Mouse (Mus musculus) neural tube, embryonic 11.5 days (tissue): ENCODE measurements at regions not wholly inside any gene's neighbourhood (a gene's known extent, or its start where the extent isn't known, plus 50 kb on each side); places are given as distances from the start of the nearest gene placed in this dataset.

Source experiments
- ATAC-seq: fragments of 200-750 bp; cut with Nextera tagmentation; 2 replicates; pipeline ENCODE4 v1.8.0; 2017; ENCODE audit warnings: moderate number of reproducible peaks, mild to moderate bottlenecking, moderate TSS enrichment, moderate library complexity; ENCODE audit not compliant: insufficient read depth, low FRiP score, low TSS enrichment
- DNase-seq: peaks from one replicate; pipeline ENCODE4 v3.0.0-alpha.2; 2015; ENCODE audit warnings: low spot score
- H3K27ac ChIP-seq: fragments of 300-500 bp; sonication (generic); 2 replicates; pipeline ENCODE4 v1.5.1; 2014; ENCODE audit warnings: low read depth, mild to moderate bottlenecking, low read length
- H3K27me3 ChIP-seq: fragments of 300-500 bp; sonication (generic); 2 replicates; pipeline ENCODE4 v1.6.1; 2014; ENCODE audit warnings: mild to moderate bottlenecking, low read length, mixed read lengths; ENCODE audit not compliant: control insufficient read depth, insufficient read depth
- H3K36me3 ChIP-seq: fragments of 300-500 bp; sonication (generic); 2 replicates; pipeline ENCODE4 v1.6.1; 2014; ENCODE audit warnings: mild to moderate bottlenecking, low read length, moderate library complexity, mixed read lengths; ENCODE audit not compliant: control insufficient read depth, insufficient read depth
- H3K4me1 ChIP-seq: fragments of 300-500 bp; sonication (generic); 2 replicates; pipeline ENCODE4 v1.6.1; 2014; ENCODE audit warnings: low read length, mixed read lengths; ENCODE audit not compliant: control insufficient read depth, insufficient read depth
- H3K4me2 ChIP-seq: fragments of 300-500 bp; sonication (generic); 2 replicates; pipeline ENCODE4 v1.6.1; 2014; ENCODE audit warnings: low read depth, mild to moderate bottlenecking, moderate library complexity
- H3K4me3 ChIP-seq: fragments of 300-500 bp; sonication (generic); 2 replicates; pipeline ENCODE4 v1.5.1; 2014; ENCODE audit warnings: low read depth, low read length
- H3K9ac ChIP-seq: fragments of 300-500 bp; sonication (generic); 2 replicates; pipeline ENCODE4 v1.6.1; 2014; ENCODE audit warnings: mild to moderate bottlenecking, low read length
- H3K9me3 ChIP-seq: fragments of 300-500 bp; sonication (generic); 2 replicates; pipeline ENCODE4 v1.6.1; 2016; ENCODE audit warnings: low read length; ENCODE audit not compliant: control insufficient read depth
- WGBS: fragments of 180-500 bp; shearing (Covaris S2); extraction: QIAGEN DNeasy Blood & Tissue Kit; methylation state at CpG from one replicate; pipeline ENCODE4 v1.1.7; 2014; 5-methylcytosine and 5-hydroxymethylcytosine counted together

DNA sequence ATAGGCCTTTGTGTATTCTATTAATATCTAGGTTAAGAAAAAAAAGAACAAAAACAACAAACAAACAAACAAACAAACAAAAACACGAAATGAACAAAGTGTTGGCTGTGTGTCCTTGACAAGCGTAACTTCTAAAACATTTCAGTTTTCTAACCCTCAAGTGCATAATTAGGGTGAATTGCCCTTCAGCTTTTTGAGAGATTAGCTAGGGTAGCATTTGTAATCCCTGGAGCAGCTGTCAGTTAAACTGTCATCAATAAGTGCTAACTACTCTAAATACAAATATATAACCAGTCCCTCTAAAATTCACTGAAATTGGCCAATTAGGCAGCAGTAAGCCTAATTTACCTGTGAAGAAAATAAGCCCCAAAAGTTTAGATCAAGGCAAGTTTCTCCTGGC is 467.6 kb downstream of the Gabrg2 start:
- Histone ChIP-seq H3K27me3 (no peaks in the 10 kb centered on the region), H3K9ac (no peak overlapping the region), H3K4me1 (no peaks in the 10 kb centered on the region), H3K4me2 (no peak overlapping the region), H3K27ac (no peak overlapping the region), H3K9me3 (no peaks in the 10 kb centered on the region), H3K4me3 (no peak overlapping the region), H3K36me3 (no peaks in the 10 kb centered on the region)
- WGBS = 82% methylated on average over 2 of the region's 2 CpGs
- no peak for ATAC-seq
- no peak for DNase-seq

DNA sequence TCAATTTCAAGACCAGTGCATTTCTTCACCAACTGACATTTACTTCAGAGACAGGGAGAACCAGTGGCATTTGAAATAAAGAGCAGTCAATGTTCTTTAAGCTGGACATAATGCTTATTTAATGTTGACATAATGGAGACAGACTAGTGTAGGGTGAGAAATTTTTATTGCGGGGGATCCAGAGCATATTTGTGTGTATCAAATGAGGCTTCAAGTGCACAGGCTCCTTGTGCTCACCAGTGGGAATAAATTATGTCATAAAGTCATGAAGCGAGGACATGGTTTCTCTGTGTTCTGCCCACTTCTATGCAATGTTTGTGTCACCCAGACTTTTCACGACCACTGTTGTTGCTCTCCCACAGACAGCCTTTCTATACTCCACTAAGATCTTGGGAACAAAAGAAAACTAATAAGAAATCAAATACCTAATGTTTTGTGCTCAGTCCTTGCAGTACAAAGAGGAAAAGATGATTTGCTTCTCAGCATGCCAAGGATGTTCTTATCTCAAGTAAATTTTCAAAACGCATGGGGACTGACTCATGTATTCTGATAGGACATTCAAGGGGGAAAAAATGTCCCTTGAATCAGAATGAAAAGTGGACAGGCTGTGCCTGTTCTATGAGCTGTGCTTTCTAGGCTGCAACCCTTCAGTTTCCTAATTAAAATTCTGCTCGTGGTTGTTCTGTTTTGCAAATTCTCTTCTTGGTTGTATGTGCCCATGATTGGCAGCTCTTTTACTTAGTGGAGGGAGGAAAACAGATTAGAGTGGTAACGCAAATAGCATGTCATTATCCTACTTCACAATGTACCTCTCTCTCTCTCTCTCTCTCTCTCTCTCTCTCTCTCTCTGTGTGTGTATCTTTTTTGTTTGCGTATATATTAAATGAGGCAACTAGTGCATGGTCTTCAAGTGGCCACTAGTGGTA is 468.4 kb downstream of the Gabrg2 start:
- ATAC-seq (peak; percentile 39; the same call in 1 of the 2 replicates), DNase-seq (no peak)
- Histone ChIP-seq H3K9ac (no peak overlapping the region), H3K4me1 (no peaks in the 10 kb centered on the region), H3K9me3 (no peaks in the 10 kb centered on the region), H3K27me3 (no peaks in the 10 kb centered on the region), H3K4me3 (no peak overlapping the region), H3K4me2 (no peak overlapping the region), H3K27ac (no peak overlapping the region), H3K36me3 (no peaks in the 10 kb centered on the region)
- WGBS = 75% methylated on average over 7 of the region's 7 CpGs

DNA sequence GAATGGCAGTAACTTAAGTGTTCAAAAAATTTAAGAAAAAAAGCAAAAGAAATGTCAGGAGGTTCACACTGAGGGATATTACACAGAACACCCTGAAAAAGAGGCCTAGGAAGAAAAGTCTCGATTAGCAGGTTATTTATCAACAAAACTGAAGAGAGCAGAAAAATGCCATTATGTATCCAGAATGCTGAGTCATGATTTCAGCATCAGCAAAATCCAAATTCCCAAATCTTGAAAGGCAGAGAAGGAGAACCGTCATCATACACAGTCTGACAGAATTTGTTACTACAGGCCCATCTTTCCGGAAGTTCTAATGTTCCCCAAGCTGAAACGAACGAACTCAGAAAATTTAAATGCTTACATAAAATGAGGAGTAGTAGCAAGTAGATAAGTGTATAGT is 475.7 kb downstream of the Gabrg2 start:
- 93% methylated on average over 5 of the region's 5 CpGs for WGBS
- H3K4me2 ChIP-seq = no peak overlapping the region
- no peak overlapping the region for H3K27ac ChIP-seq
- ATAC-seq (no peak), DNase-seq (no peak)
- no peaks in the 10 kb centered on the region for H3K27me3 ChIP-seq
- H3K36me3 ChIP-seq = no peaks in the 10 kb centered on the region
- no peaks in the 10 kb centered on the region for H3K4me1 ChIP-seq
- no peak overlapping the region for H3K9ac ChIP-seq
- H3K4me3 ChIP-seq = no peak overlapping the region
- H3K9me3 ChIP-seq = no peaks in the 10 kb centered on the region

DNA sequence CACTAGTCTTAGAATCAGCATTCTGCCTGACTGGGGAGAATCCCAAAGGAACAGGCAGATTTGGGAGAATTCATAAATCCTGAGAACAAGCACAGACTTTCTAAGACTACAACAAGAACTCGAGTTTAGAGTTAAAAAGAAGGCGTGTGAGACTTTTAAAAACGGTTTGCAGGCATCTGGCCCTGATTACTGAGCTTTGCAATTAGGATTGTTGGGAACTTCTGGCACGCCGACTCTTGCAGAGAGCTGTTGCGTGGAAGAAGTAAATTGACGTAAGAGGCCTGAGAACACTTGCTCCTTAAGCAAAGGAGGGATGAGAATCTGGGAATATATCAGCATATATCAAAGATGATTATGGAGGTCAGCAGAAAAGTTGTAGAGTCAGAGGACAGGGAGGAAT is 507.4 kb downstream of the Gabrg2 start:
- H3K4me3 ChIP-seq = no peak overlapping the region
- H3K9ac ChIP-seq = no peak overlapping the region
- H3K27me3 ChIP-seq = no peaks in the 10 kb centered on the region
- WGBS = 82% methylated on average over 7 of the region's 7 CpGs
- no peaks in the 10 kb centered on the region for H3K4me1 ChIP-seq
- H3K27ac ChIP-seq = no peak overlapping the region
- no peaks in the 10 kb centered on the region for H3K36me3 ChIP-seq
- DNase-seq (no peak), ATAC-seq (no peak)
- H3K9me3 ChIP-seq = no peaks in the 10 kb centered on the region
- no peak overlapping the region for H3K4me2 ChIP-seq

DNA sequence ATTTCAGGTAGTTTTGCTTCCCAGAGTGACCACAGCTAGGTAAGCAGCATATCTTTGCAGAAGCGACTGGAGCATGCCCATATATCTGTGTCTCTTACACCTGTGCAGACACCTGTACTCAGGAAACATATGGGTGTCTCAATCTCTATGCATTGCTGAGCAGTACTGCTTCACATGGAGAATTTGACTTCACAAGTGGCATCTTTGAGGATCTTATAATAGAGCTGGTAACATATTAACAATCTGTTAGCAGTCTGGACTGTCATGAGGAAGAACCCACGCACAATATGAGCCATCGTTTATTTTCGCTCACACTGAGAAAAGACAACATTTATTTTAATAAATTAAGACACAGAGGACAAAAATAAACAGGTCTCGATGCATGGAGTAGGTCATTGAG is 508.7 kb downstream of the Gabrg2 start:
- no peaks in the 10 kb centered on the region for H3K4me1 ChIP-seq
- H3K36me3 ChIP-seq = no peaks in the 10 kb centered on the region
- no peaks in the 10 kb centered on the region for H3K9me3 ChIP-seq
- H3K9ac ChIP-seq = no peak overlapping the region
- no peak overlapping the region for H3K4me2 ChIP-seq
- H3K4me3 ChIP-seq = no peak overlapping the region
- no peak overlapping the region for H3K27ac ChIP-seq
- ATAC-seq (no peak), DNase-seq (no peak)
- no peaks in the 10 kb centered on the region for H3K27me3 ChIP-seq
- WGBS = 84% methylated on average over 5 of the region's 5 CpGs

DNA sequence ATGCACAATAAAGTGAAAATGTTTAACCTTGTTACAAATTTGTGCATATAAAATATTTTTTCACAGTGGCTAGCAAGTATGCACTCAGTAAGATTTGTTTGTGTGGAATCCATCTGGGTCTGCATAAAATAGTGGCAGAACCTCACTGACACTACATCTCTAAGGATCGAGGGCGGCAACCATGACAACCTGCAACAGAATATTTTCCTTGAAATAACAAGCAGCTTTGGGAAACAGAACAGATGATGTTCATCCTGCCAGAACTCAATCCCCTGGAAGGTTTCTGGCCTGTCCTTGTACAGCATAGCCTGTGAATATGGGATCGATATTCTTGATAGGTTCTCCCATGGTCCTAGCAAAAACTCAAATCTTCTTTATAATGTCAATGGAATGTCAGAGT is 509.4 kb downstream of the Gabrg2 start:
- DNase-seq = no peak
- Histone ChIP-seq H3K9me3 (no peaks in the 10 kb centered on the region), H3K4me2 (no peak overlapping the region), H3K4me3 (no peak overlapping the region), H3K4me1 (no peaks in the 10 kb centered on the region), H3K27ac (no peak overlapping the region), H3K27me3 (no peaks in the 10 kb centered on the region), H3K36me3 (no peaks in the 10 kb centered on the region), H3K9ac (no peak overlapping the region)
- WGBS = 86% methylated on average over 3 of the region's 3 CpGs
- ATAC-seq = no peak

DNA sequence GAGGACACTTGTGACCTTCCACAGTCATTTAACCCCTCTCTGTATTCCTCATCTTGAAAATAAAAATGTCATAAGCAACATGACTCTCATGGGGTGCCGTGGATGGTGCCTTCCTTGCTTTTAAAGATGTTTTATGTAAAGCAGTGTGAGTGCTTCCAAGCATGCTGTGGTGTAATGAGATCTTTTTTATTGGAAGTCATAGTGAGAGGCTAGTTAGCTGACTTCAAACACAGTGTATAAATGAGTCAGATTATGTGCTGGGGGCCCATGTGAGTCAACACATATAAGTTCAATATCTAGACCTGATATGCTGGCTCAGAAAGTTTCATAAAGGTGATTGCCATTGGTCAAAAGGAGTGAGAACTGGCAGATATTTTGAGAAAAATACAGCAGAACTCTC is 516.8 kb downstream of the Gabrg2 start:
- Histone ChIP-seq H3K27me3 (no peaks in the 10 kb centered on the region), H3K36me3 (no peaks in the 10 kb centered on the region), H3K4me1 (no peaks in the 10 kb centered on the region), H3K9me3 (no peaks in the 10 kb centered on the region), H3K27ac (no peak overlapping the region), H3K4me2 (no peak overlapping the region), H3K4me3 (no peak overlapping the region), H3K9ac (no peak overlapping the region)
- ATAC-seq (no peak; the same call in 1 of the 2 replicates), DNase-seq (no peak)
- WGBS = 62% methylated on average over 1 of the region's 1 CpGs

DNA sequence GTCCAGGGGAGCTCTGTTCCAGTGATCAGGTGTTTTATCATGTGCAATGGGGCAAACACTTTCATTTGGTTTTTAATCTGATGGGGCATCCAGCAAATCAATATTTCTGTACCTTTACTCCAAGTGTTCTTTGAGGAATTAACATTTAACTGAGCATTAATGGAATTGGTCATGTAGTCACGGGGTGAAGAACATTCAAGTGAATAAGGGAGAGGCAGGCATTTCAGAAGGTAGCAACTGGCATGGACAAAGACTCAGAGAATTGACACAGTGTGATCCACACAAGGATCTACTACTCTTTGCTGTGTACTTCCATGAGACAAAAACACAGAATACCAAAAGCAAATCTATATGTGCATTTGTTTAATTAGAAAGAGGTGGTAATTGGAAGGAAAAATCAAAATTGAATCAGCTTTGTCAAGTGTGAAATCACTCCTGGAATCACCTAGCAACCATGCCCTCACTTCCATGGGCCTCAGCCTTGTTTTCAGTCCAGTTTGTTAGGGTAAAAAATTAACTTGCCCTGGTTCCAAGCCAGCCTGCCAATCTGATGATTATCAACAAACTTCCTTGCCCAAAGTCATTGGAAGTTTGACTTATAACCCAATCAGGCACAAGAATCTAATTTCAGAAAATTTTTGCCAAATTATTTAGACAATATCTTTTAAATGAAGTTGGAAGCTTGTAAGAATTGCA is 529.6 kb downstream of the Gabrg2 start:
- Histone ChIP-seq H3K27me3 (no peaks in the 10 kb centered on the region), H3K9ac (no peak overlapping the region), H3K36me3 (no peaks in the 10 kb centered on the region), H3K9me3 (no peaks in the 10 kb centered on the region), H3K4me2 (no peak overlapping the region), H3K27ac (no peak overlapping the region), H3K4me3 (no peak overlapping the region), H3K4me1 (no peaks in the 10 kb centered on the region)
- DNase-seq (no peak), ATAC-seq (no peak)
- WGBS = 84% methylated on average over 1 of the region's 1 CpGs

DNA sequence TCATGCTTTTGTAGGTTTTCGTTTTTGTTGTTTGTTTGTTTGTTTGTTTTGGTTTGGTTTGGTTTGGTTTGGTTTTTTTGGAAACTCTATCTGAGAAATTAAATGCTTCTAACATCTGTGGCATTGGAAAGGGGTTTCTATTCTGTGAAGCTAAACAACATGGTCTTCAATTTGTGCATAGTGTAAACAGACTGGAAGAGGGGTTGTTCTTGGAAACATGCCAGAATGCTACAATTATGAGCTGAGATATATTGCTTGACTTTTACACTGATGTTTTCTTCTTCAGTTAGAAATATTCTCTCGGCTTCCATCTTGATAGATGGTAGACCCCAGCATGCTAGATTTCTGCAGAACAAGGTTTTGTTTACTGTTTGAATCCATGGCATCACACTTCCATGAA is 533.3 kb downstream of the Gabrg2 start:
- Histone ChIP-seq H3K4me1 (no peaks in the 10 kb centered on the region), H3K4me2 (no peak overlapping the region), H3K36me3 (no peaks in the 10 kb centered on the region), H3K9me3 (no peaks in the 10 kb centered on the region), H3K27ac (no peak overlapping the region), H3K9ac (no peak overlapping the region), H3K27me3 (no peaks in the 10 kb centered on the region), H3K4me3 (no peak overlapping the region)
- DNase-seq = no peak
- no peak for ATAC-seq
- WGBS = 83% methylated on average over 2 of the region's 2 CpGs
